7 mouse cellular contexts compared by ENCODE assay signal in genomic region chr11:115613138-115613945, GRCm38 (mm10). TPM values are rescaled to one million over a fixed set of nuclear protein-coding genes. Genes with fewer than 3 reads are reported as not detected.
DNase-seq lines count a peak whose midpoint lies in the region; ATAC-seq and TF ChIP-seq lines count a peak whose summit lies in the region.

No protein-coding gene starts in this region.

- under 1% methylated on average over 16 of the region's 16 CpGs for WGBS in forebrain, embryonic 13.5 days
- WGBS in midbrain, embryonic 10.5 days, result under 1% methylated on average over 16 of the region's 16 CpGs

- H3K27me3 ChIP-seq in ES-Bruce4 (ENCODE audit: control insufficient read depth, insufficient read depth, low read length, poor library complexity, severe bottlenecking), result no peaks in the 10 kb centered on the region
- H3K27me3 ChIP-seq in forebrain, embryonic 13.5 days, result peaks cover 3% of the 10 kb centered on the region; the same call in 1 of the 2 replicates
- peaks cover 16% of the 10 kb centered on the region for H3K27me3 ChIP-seq in midbrain, embryonic 10.5 days (ENCODE audit: low read depth, poor library complexity, severe bottlenecking)

- TF ChIP-seq CTCF in ES-Bruce4 (IDR thresholded peaks at IDR 0.05; ENCODE audit: low read depth, low read length), result no peak

- peak overlapping the region; percentile 84 for H3K4me2 ChIP-seq in forebrain, embryonic 13.5 days

- H3K27ac ChIP-seq in ES-Bruce4 (ENCODE audit: insufficient read depth, low read length), result peak overlapping the region; percentile 77
- H3K27ac ChIP-seq in forebrain, embryonic 13.5 days, result peak overlapping the region; percentile 80; the same call in 1 of the 2 replicates
- H3K27ac ChIP-seq in midbrain, embryonic 10.5 days (replicated peaks), result peak overlapping the region; percentile 88

- peak; percentile 31 to 52 for DNase-seq in kidney, postnatal 4 days
- no peak for DNase-seq in midbrain, embryonic 10.5 days (ENCODE audit: low spot score)
- DNase-seq in adrenal gland, postnatal 10 days, result no peak
- no peak for DNase-seq in embryo, embryonic 10 days (ENCODE audit: low spot score)

- peak; percentile 59 for ATAC-seq in CD4-positive, CD25-positive, alpha-beta regulatory T cell, adult 4 months
- ATAC-seq in forebrain, embryonic 13.5 days, result no peak

- peak overlapping the region; percentile 64 for H3K4me3 ChIP-seq in ES-Bruce4 (ENCODE audit: low read depth, low read length)
- H3K4me3 ChIP-seq in forebrain, embryonic 13.5 days, result peak overlapping the region; percentile 57
- H3K4me3 ChIP-seq in midbrain, embryonic 10.5 days, result peak overlapping the region; percentile 72

- peaks cover 5% of the 10 kb centered on the region for H3K4me1 ChIP-seq in ES-Bruce4 (ENCODE audit: control insufficient read depth, insufficient read depth, low read length)
- H3K4me1 ChIP-seq in forebrain, embryonic 13.5 days, result peaks cover 26% of the 10 kb centered on the region
- peaks cover 43% of the 10 kb centered on the region for H3K4me1 ChIP-seq in midbrain, embryonic 10.5 days

- peak overlapping the region; percentile 88 for H3K9ac ChIP-seq in ES-Bruce4 (ENCODE audit: low read depth, poor library complexity, severe bottlenecking)
- H3K9ac ChIP-seq in forebrain, embryonic 13.5 days, result peak overlapping the region; percentile 72

- TF ChIP-seq POLR2A in ES-Bruce4 (IDR thresholded peaks at IDR 0.05; ENCODE audit: insufficient read depth, low read length), result no peak

- 0 out of 2 replicates have a peak, but pooled peaks cover 6% of the 10 kb centered on the region for H3K36me3 ChIP-seq in ES-Bruce4 (ENCODE audit: control insufficient read depth, insufficient read depth, low read length, poor library complexity, severe bottlenecking)
- H3K36me3 ChIP-seq in forebrain, embryonic 13.5 days (ENCODE audit: poor library complexity, severe bottlenecking), result peaks cover 47% of the 10 kb centered on the region
- H3K36me3 ChIP-seq in midbrain, embryonic 10.5 days, result peaks cover 45% of the 10 kb centered on the region

- TF ChIP-seq EP300 in ES-Bruce4 (IDR thresholded peaks at IDR 0.05; ENCODE audit: insufficient read depth, low read depth, low read length), result no peak

- H3K9me3 ChIP-seq in ES-Bruce4 (replicated peaks; ENCODE audit: control insufficient read depth, insufficient read depth, low read length, poor library complexity, severe bottlenecking), result no peaks in the 10 kb centered on the region
- H3K9me3 ChIP-seq in forebrain, embryonic 13.5 days (replicated peaks), result no peaks in the 10 kb centered on the region
- H3K9me3 ChIP-seq in midbrain, embryonic 10.5 days (replicated peaks), result no peaks in the 10 kb centered on the region

RNA-seq across cellular contexts. Expression of gene Mif4gd, which starts 0.6 kb away (rescaled TPM):
- polyA plus RNA-seq in CD4-positive, CD25-positive, alpha-beta regulatory T cell, adult 4 months (2017; shearing (Covaris generic)), result 100 to 1,000 TPM; 208 to 251 TPM
- polyA plus RNA-seq in ES-Bruce4 (2011; ENCODE audit: insufficient read depth, insufficient read length, low read depth, missing spikeins), result 50.4 and 55.0 TPM in 2 replicates
- 12.4 and 13.4 TPM in 2 replicates for polyA plus RNA-seq in forebrain, embryonic 13.5 days (2015; fragmentation: Nextera tagmentation; extraction: Ambion mirVana)
- polyA plus RNA-seq in midbrain, embryonic 10.5 days (2016; fragmentation: Nextera tagmentation; extraction: Ambion mirVana), result 18.5 and 20.6 TPM in 2 replicates
- total RNA-seq in adrenal gland, postnatal 10 days (2021), result 100 to 1,000 TPM; 110 to 140 TPM

RNA-seq across cellular contexts. Expression of gene Gga3, which starts 9.5 kb away (rescaled TPM):
- 10 to 100 TPM; 35.0 to 43.9 TPM for polyA plus RNA-seq in CD4-positive, CD25-positive, alpha-beta regulatory T cell, adult 4 months (2017; shearing (Covaris generic))
- 69.3 and 79.4 TPM in 2 replicates for polyA plus RNA-seq in ES-Bruce4 (2011; ENCODE audit: insufficient read depth, insufficient read length, low read depth, missing spikeins)
- 23.6 and 29.8 TPM in 2 replicates for polyA plus RNA-seq in forebrain, embryonic 13.5 days (2015; fragmentation: Nextera tagmentation; extraction: Ambion mirVana)
- 34.1 and 35.4 TPM in 2 replicates for polyA plus RNA-seq in midbrain, embryonic 10.5 days (2016; fragmentation: Nextera tagmentation; extraction: Ambion mirVana)
- total RNA-seq in adrenal gland, postnatal 10 days (2021), result 10 to 100 TPM; 20.0 to 35.9 TPM

RNA-seq across cellular contexts. Expression of gene Mrps7, which starts 9.6 kb away (rescaled TPM):
- polyA plus RNA-seq in CD4-positive, CD25-positive, alpha-beta regulatory T cell, adult 4 months (2017; shearing (Covaris generic)), result 10 to 100 TPM; 26.9 to 31.1 TPM
- polyA plus RNA-seq in ES-Bruce4 (2011; ENCODE audit: insufficient read depth, insufficient read length, low read depth, missing spikeins), result 29.3 and 35.5 TPM in 2 replicates
- polyA plus RNA-seq in forebrain, embryonic 13.5 days (2015; fragmentation: Nextera tagmentation; extraction: Ambion mirVana), result 81.6 and 87.1 TPM in 2 replicates
- polyA plus RNA-seq in midbrain, embryonic 10.5 days (2016; fragmentation: Nextera tagmentation; extraction: Ambion mirVana), result 106 and 107 TPM in 2 replicates
- 10 to 100 TPM; 92.1 to 92.6 TPM for total RNA-seq in adrenal gland, postnatal 10 days (2021)

RNA-seq across cellular contexts. Expression of gene Slc25a19, which starts 14.8 kb away (rescaled TPM):
- polyA plus RNA-seq in CD4-positive, CD25-positive, alpha-beta regulatory T cell, adult 4 months (2017; shearing (Covaris generic)), result 10 to 100 TPM; 93.6 to 98.8 TPM
- polyA plus RNA-seq in ES-Bruce4 (2011; ENCODE audit: insufficient read depth, insufficient read length, low read depth, missing spikeins), result 34.7 and 35.8 TPM in 2 replicates
- 37.6 and 37.8 TPM in 2 replicates for polyA plus RNA-seq in forebrain, embryonic 13.5 days (2015; fragmentation: Nextera tagmentation; extraction: Ambion mirVana)
- polyA plus RNA-seq in midbrain, embryonic 10.5 days (2016; fragmentation: Nextera tagmentation; extraction: Ambion mirVana), result 24.9 and 25.8 TPM in 2 replicates
- total RNA-seq in adrenal gland, postnatal 10 days (2021), result 100 to 1,000 TPM; 169 to 231 TPM

RNA-seq across cellular contexts. Expression of gene Nup85, which starts 49.1 kb away (rescaled TPM):
- polyA plus RNA-seq in CD4-positive, CD25-positive, alpha-beta regulatory T cell, adult 4 months (2017; shearing (Covaris generic)), result 10 to 100 TPM; 64.4 to 82.5 TPM
- polyA plus RNA-seq in ES-Bruce4 (2011; ENCODE audit: insufficient read depth, insufficient read length, low read depth, missing spikeins), result 99.9 and 103 TPM in 2 replicates
- 161 and 179 TPM in 2 replicates for polyA plus RNA-seq in forebrain, embryonic 13.5 days (2015; fragmentation: Nextera tagmentation; extraction: Ambion mirVana)
- 229 and 265 TPM in 2 replicates for polyA plus RNA-seq in midbrain, embryonic 10.5 days (2016; fragmentation: Nextera tagmentation; extraction: Ambion mirVana)
- 10 to 100 TPM; 44.4 to 48.7 TPM for total RNA-seq in adrenal gland, postnatal 10 days (2021)

Comparison
In these comparisons a context has a peak if more than half of its experiments do, and no peak if none do; other contexts are left out.
1. DNase-seq: peak in kidney, postnatal 4 days (2 of 2); none in midbrain, embryonic 10.5 days (single experiment), adrenal gland, postnatal 10 days (single experiment) and embryo, embryonic 10 days (single experiment).
2. Peak in every context shown above with its lines, with median percentiles within 50 percentile points of each other: H3K27ac ChIP-seq and H3K4me3 ChIP-seq.